Mouse (Mus musculus) midbrain, postnatal 0 days (tissue): ENCODE measurements around the gene Gm14305. TPM values are rescaled to one million over a fixed set of nuclear protein-coding genes. Genes with fewer than 3 reads are reported as not detected.
"Not testable (repeated sequence)": the region's sequence is repeated elsewhere in the genome, so short reads cannot be mapped to it uniquely, and the experiment has no call there.

ENCODE experiments used
- ATAC-seq: fragments of 200-750 bp; cut with Nextera tagmentation; 2 replicates; pipeline ENCODE4 v1.8.0; 2017; ENCODE audit warnings: moderate number of reproducible peaks, mild to moderate bottlenecking, moderate TSS enrichment, moderate library complexity; ENCODE audit not compliant: low FRiP score
- DNase-seq: peaks from one replicate; pipeline ENCODE4 v3.0.0-alpha.2; 2015; ENCODE audit warnings: low spot score
- H3K27ac ChIP-seq: fragments of 300-500 bp; sonication (generic); 2 replicates; pipeline ENCODE4 v1.5.1; 2014; ENCODE audit warnings: low read depth, mild to moderate bottlenecking, low read length, mixed read lengths
- H3K27me3 ChIP-seq: fragments of 300-500 bp; sonication (generic); 2 replicates; pipeline ENCODE4 v1.6.1; 2014; ENCODE audit warnings: low read length, control low read depth, mixed read lengths; ENCODE audit not compliant: insufficient read depth
- H3K36me3 ChIP-seq: fragments of 300-500 bp; sonication (generic); 2 replicates; pipeline ENCODE4 v1.6.1; 2014; ENCODE audit warnings: low read length, control low read depth, mixed read lengths; ENCODE audit not compliant: insufficient read depth
- H3K4me1 ChIP-seq: fragments of 300-500 bp; sonication (generic); 2 replicates; pipeline ENCODE4 v1.6.1; 2014; ENCODE audit warnings: mild to moderate bottlenecking, control low read depth, antibody characterized with exemption, low read length, mixed read lengths; ENCODE audit not compliant: insufficient read depth
- H3K4me2 ChIP-seq: fragments of 300-500 bp; sonication (generic); 2 replicates; pipeline ENCODE4 v1.6.1; 2014; ENCODE audit warnings: low read depth, mild to moderate bottlenecking, low read length, mixed read lengths; ENCODE audit not compliant: poor library complexity, severe bottlenecking
- H3K4me3 ChIP-seq: fragments of 300-500 bp; sonication (generic); 2 replicates; pipeline ENCODE4 v1.5.1; 2014; ENCODE audit warnings: low read depth, mild to moderate bottlenecking, low read length, moderate library complexity
- H3K9ac ChIP-seq: fragments of 300-500 bp; sonication (generic); replicated peaks from 2 replicates; pipeline ENCODE4 v1.6.1; 2014; ENCODE audit warnings: mild to moderate bottlenecking, low read length, moderate library complexity, mixed read lengths; ENCODE audit not compliant: poor library complexity, severe bottlenecking
- H3K9me3 ChIP-seq: fragments of 300-500 bp; sonication (generic); 2 replicates; pipeline ENCODE4 v1.6.1; 2016; ENCODE audit warnings: low read length, control low read depth
- WGBS: fragments of 180-500 bp; shearing (Covaris S2); extraction: QIAGEN DNeasy Blood & Tissue Kit; methylation state at CpG from one replicate; pipeline ENCODE4 v1.1.7; 2014; 5-methylcytosine and 5-hydroxymethylcytosine counted together
- polyA plus RNA-seq: library from polyadenylated mRNA; unstranded; fragments of >200 nt; fragmentation: Nextera tagmentation; extraction: Ambion mirVana; gene quantifications from 2 replicates; pipeline ENCODE4 v1.2.1, GENCODE M21; 2015
- total RNA-seq: library from RNA; depleted of rRNA; stranded (reverse); fragments of >200 nt; gene quantifications from 2 replicates; pipeline ENCODE4 v1.2.3, GENCODE M21; 2014; rRNA removed

Gene Gm14305
- total RNA-seq: 30.3 and 39.6 TPM in 2 replicates
- polyA plus RNA-seq: 43.0 and 43.4 TPM in 2 replicates

DNA sequence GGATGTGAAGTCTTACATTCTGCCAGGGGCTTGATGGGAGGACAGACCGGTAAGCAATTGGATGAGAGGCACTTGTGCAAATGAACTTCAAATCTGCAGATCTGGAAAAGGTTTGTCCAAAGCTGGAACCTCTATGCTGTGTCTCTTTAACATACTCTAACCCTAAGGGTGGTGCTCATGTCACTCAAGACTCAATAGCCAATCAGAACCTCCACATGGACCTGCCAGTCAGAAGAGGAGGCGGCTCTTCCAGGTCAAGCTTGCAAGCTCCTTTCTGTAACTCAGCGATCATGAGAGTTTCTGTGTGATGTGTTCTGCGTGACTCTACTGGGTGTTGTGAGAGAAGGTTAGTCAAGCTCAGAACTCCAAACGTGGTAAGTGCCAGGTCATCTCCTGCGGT lies at the start of gene Gm14305:
Gm14305 (plus strand) TSS at position 278 of the 400 bp plus-strand sequence.
- not testable (repeated sequence) for H3K27me3 ChIP-seq, H3K27ac ChIP-seq, ATAC-seq, H3K9ac ChIP-seq, H3K36me3 ChIP-seq, H3K9me3 ChIP-seq, DNase-seq, H3K4me1 ChIP-seq
- H3K4me2 ChIP-seq: peak within 1 kb of the TSS; percentile 30; the same call in 1 of the 2 replicates
- H3K4me3 ChIP-seq: peak within 1 kb of the TSS; percentile 37
- whole genome bisulfite sequencing: 7% methylated on average over 2 of the region's 6 CpGs

- not testable (repeated sequence) for H3K4me1 ChIP-seq, H3K36me3 ChIP-seq, H3K27ac ChIP-seq, H3K4me3 ChIP-seq, H3K9me3 ChIP-seq, H3K27me3 ChIP-seq, H3K9ac ChIP-seq, DNase-seq, H3K4me2 ChIP-seq, ATAC-seq
- no CpG with 5 or more reads among the region's 6 CpGs for WGBS
These were observed 37.9 kb upstream of the Gm14305 start, which contains the start of gene Zfp973 for GRCm38 (mm10) chr2:176670222-176670621. Zfp973 (plus strand) TSS chr2:176670522.

Other genes starting within 250 kb of the Gm14305 start
- 12.3 and 13.3 TPM in 2 replicates for gene Gm14434, start 221.5 kb upstream of the Gm14305 start, total RNA-seq
- gene Gm14434, start 221.5 kb upstream of the Gm14305 start, polyA plus RNA-seq: 24.9 and 26.4 TPM in 2 replicates
- not detected in 2 replicates for gene Zfp967, start 187.3 kb upstream of the Gm14305 start, total RNA-seq
- gene Zfp967, start 187.3 kb upstream of the Gm14305 start, polyA plus RNA-seq: not detected in 2 replicates
- gene Gm14308, start 72.0 kb upstream of the Gm14305 start, total RNA-seq: 8.2 and 14.9 TPM in 2 replicates
- gene Gm14308, start 72.0 kb upstream of the Gm14305 start, polyA plus RNA-seq: 18.4 and 21.1 TPM in 2 replicates
- 7.5 and 11.6 TPM in 2 replicates for gene Zfp973, start 37.8 kb upstream of the Gm14305 start, total RNA-seq
- gene Zfp973, start 37.8 kb upstream of the Gm14305 start, polyA plus RNA-seq: 9.4 and 11.2 TPM in 2 replicates
- gene Gm14295, start 90.3 kb downstream of the Gm14305 start, total RNA-seq: 9.3 and 11.5 TPM in 2 replicates
- gene Gm14295, start 90.3 kb downstream of the Gm14305 start, polyA plus RNA-seq: 11.2 and 16.6 TPM in 2 replicates
- not detected in 2 replicates for gene Gm14408, start 122.8 kb downstream of the Gm14305 start, total RNA-seq
- gene Gm14408, start 122.8 kb downstream of the Gm14305 start, polyA plus RNA-seq: not detected in 2 replicates
- gene Gm14296, start 219.5 kb downstream of the Gm14305 start, total RNA-seq: 8.6 and 13.3 TPM in 2 replicates
- gene Gm14296, start 219.5 kb downstream of the Gm14305 start, polyA plus RNA-seq: 4.8 and 11.1 TPM in 2 replicates